Mouse (Mus musculus): ENCODE results near the gene Trp53bp2. TPM values are rescaled to one million over a fixed set of nuclear protein-coding genes. Genes with fewer than 3 reads are reported as not detected.
A peak's percentile ranks its signal among the peaks of the same experiment; 100 is the strongest.

Trp53bp2 gene
- polyA plus RNA-seq (2014; fragmentation: Nextera tagmentation; extraction: Ambion mirVana): 16.9 and 23.8 TPM in 2 replicates

- peak within 1 kb of the TSS; percentile 87 for H3K27ac ChIP-seq (ENCODE audit: low read depth, low read length)
- peaks cover 17% of the 10 kb centered on the region for H3K4me1 ChIP-seq (ENCODE audit: control insufficient read depth, insufficient read depth, low read length)
- H3K4me2 ChIP-seq (ENCODE audit: low read depth, low read length): peak within 1 kb of the TSS; percentile 64
- no peaks in the 10 kb centered on the region for H3K27me3 ChIP-seq (ENCODE audit: control insufficient read depth, insufficient read depth, low read length)
- no peaks in the 10 kb centered on the region for H3K36me3 ChIP-seq (ENCODE audit: control insufficient read depth, insufficient read depth, low read length)
- peak within 1 kb of the TSS; percentile 77 for H3K9ac ChIP-seq (replicated peaks; ENCODE audit: low read depth, low read length)
- ATAC-seq (ENCODE audit: low read depth): peak; percentile 96
- no peaks in the 10 kb centered on the region for H3K9me3 ChIP-seq (ENCODE audit: control insufficient read depth, low read length)
- 0% methylated on average over 68 of the region's 71 CpGs for WGBS
- peak within 1 kb of the TSS; percentile 60 for H3K4me3 ChIP-seq (ENCODE audit: low read depth, low read length)
These were observed at the start of gene Trp53bp2 for GRCm38 (mm10) chr1:182408684-182409327. Gene Trp53bp2 (plus strand): TSS chr1:182409172.

- no peak for ATAC-seq (ENCODE audit: low read depth)
- 93% methylated on average over 5 of the region's 5 CpGs for WGBS
- no peak overlapping the region for H3K4me3 ChIP-seq (ENCODE audit: low read depth, low read length)
These were observed 46.3 kb upstream of the Trp53bp2 start for GRCm38 (mm10) chr1:182362703-182363102.

GRCm38 (mm10) chr1:182363683-182364404, 45.1 kb upstream of the Trp53bp2 start:
- Histone ChIP-seq H3K4me3 (ENCODE audit: low read depth, low read length) (no peak overlapping the region), H3K4me1 (ENCODE audit: control insufficient read depth, insufficient read depth, low read length) (no peaks in the 10 kb centered on the region), H3K9me3 (ENCODE audit: control insufficient read depth, low read length) (no peaks in the 10 kb centered on the region), H3K27ac (ENCODE audit: low read depth, low read length) (no peak overlapping the region), H3K27me3 (ENCODE audit: control insufficient read depth, insufficient read depth, low read length) (no peaks in the 10 kb centered on the region), H3K9ac (replicated peaks; ENCODE audit: low read depth, low read length) (no peak overlapping the region), H3K4me2 (ENCODE audit: low read depth, low read length) (no peak overlapping the region), H3K36me3 (ENCODE audit: control insufficient read depth, insufficient read depth, low read length) (no peaks in the 10 kb centered on the region)
- no peak for ATAC-seq (ENCODE audit: low read depth)
- 59% methylated on average over 12 of the region's 12 CpGs for WGBS

More at GRCm38 (mm10) chr1:182362703-182363102, 46.3 kb upstream of the Trp53bp2 start:
- H3K27me3 ChIP-seq (ENCODE audit: control insufficient read depth, insufficient read depth, low read length): no peaks in the 10 kb centered on the region
- H3K36me3 ChIP-seq (ENCODE audit: control insufficient read depth, insufficient read depth, low read length): no peaks in the 10 kb centered on the region
- no peaks in the 10 kb centered on the region for H3K4me1 ChIP-seq (ENCODE audit: control insufficient read depth, insufficient read depth, low read length)
- no peak overlapping the region for H3K9ac ChIP-seq (replicated peaks; ENCODE audit: low read depth, low read length)
- no peak overlapping the region for H3K27ac ChIP-seq (ENCODE audit: low read depth, low read length)
- no peaks in the 10 kb centered on the region for H3K9me3 ChIP-seq (ENCODE audit: control insufficient read depth, low read length)
- H3K4me2 ChIP-seq (ENCODE audit: low read depth, low read length): no peak overlapping the region

GRCm38 (mm10) chr1:182368309-182368708, 40.7 kb upstream of the Trp53bp2 start:
- Histone ChIP-seq H3K27ac (ENCODE audit: low read depth, low read length) (no peak overlapping the region), H3K4me1 (ENCODE audit: control insufficient read depth, insufficient read depth, low read length) (no peaks in the 10 kb centered on the region), H3K4me3 (ENCODE audit: low read depth, low read length) (no peak overlapping the region), H3K27me3 (ENCODE audit: control insufficient read depth, insufficient read depth, low read length) (no peaks in the 10 kb centered on the region), H3K9ac (replicated peaks; ENCODE audit: low read depth, low read length) (no peak overlapping the region), H3K4me2 (ENCODE audit: low read depth, low read length) (no peak overlapping the region), H3K9me3 (ENCODE audit: control insufficient read depth, low read length) (no peaks in the 10 kb centered on the region), H3K36me3 (ENCODE audit: control insufficient read depth, insufficient read depth, low read length) (no peaks in the 10 kb centered on the region)
- WGBS: 82% methylated on average over 7 of the region's 7 CpGs
- ATAC-seq (ENCODE audit: low read depth): no peak

- Histone ChIP-seq H3K9ac (replicated peaks; ENCODE audit: low read depth, low read length) (no peak overlapping the region), H3K4me3 (ENCODE audit: low read depth, low read length) (no peak overlapping the region), H3K27me3 (ENCODE audit: control insufficient read depth, insufficient read depth, low read length) (no peaks in the 10 kb centered on the region), H3K9me3 (ENCODE audit: control insufficient read depth, low read length) (no peaks in the 10 kb centered on the region), H3K27ac (ENCODE audit: low read depth, low read length) (no peak overlapping the region), H3K4me1 (ENCODE audit: control insufficient read depth, insufficient read depth, low read length) (no peaks in the 10 kb centered on the region), H3K36me3 (ENCODE audit: control insufficient read depth, insufficient read depth, low read length) (no peaks in the 10 kb centered on the region), H3K4me2 (ENCODE audit: low read depth, low read length) (no peak overlapping the region)
- ATAC-seq (ENCODE audit: low read depth): no peak
- WGBS: 73% methylated on average over 8 of the region's 8 CpGs
These were observed 40.2 kb upstream of the Trp53bp2 start for GRCm38 (mm10) chr1:182368782-182369181.

GRCm38 (mm10) chr1:182369435-182369834, 39.5 kb upstream of the Trp53bp2 start:
- H3K9me3 ChIP-seq (ENCODE audit: control insufficient read depth, low read length): no peaks in the 10 kb centered on the region
- no peak overlapping the region for H3K27ac ChIP-seq (ENCODE audit: low read depth, low read length)
- H3K9ac ChIP-seq (replicated peaks; ENCODE audit: low read depth, low read length): no peak overlapping the region
- 82% methylated on average over 4 of the region's 4 CpGs for WGBS
- no peak overlapping the region for H3K4me2 ChIP-seq (ENCODE audit: low read depth, low read length)
- H3K36me3 ChIP-seq (ENCODE audit: control insufficient read depth, insufficient read depth, low read length): no peaks in the 10 kb centered on the region
- H3K4me1 ChIP-seq (ENCODE audit: control insufficient read depth, insufficient read depth, low read length): no peaks in the 10 kb centered on the region
- H3K27me3 ChIP-seq (ENCODE audit: control insufficient read depth, insufficient read depth, low read length): no peaks in the 10 kb centered on the region
- no peak for ATAC-seq (ENCODE audit: low read depth)
- H3K4me3 ChIP-seq (ENCODE audit: low read depth, low read length): no peak overlapping the region

- no peak overlapping the region for H3K4me2 ChIP-seq (ENCODE audit: low read depth, low read length)
- 81% methylated on average over 8 of the region's 8 CpGs for WGBS
- no peak overlapping the region for H3K4me3 ChIP-seq (ENCODE audit: low read depth, low read length)
- no peaks in the 10 kb centered on the region for H3K9me3 ChIP-seq (ENCODE audit: control insufficient read depth, low read length)
- H3K27me3 ChIP-seq (ENCODE audit: control insufficient read depth, insufficient read depth, low read length): no peaks in the 10 kb centered on the region
- no peak for ATAC-seq (ENCODE audit: low read depth)
- H3K9ac ChIP-seq (replicated peaks; ENCODE audit: low read depth, low read length): no peak overlapping the region
- no peaks in the 10 kb centered on the region for H3K4me1 ChIP-seq (ENCODE audit: control insufficient read depth, insufficient read depth, low read length)
- H3K27ac ChIP-seq (ENCODE audit: low read depth, low read length): no peak overlapping the region
- no peaks in the 10 kb centered on the region for H3K36me3 ChIP-seq (ENCODE audit: control insufficient read depth, insufficient read depth, low read length)
These were observed 37.1 kb upstream of the Trp53bp2 start for GRCm38 (mm10) chr1:182371891-182372290.

GRCm38 (mm10) chr1:182376221-182376620, 32.8 kb upstream of the Trp53bp2 start:
- Histone ChIP-seq H3K4me2 (ENCODE audit: low read depth, low read length) (no peak overlapping the region), H3K27me3 (ENCODE audit: control insufficient read depth, insufficient read depth, low read length) (no peaks in the 10 kb centered on the region), H3K9me3 (ENCODE audit: control insufficient read depth, low read length) (no peaks in the 10 kb centered on the region), H3K4me3 (ENCODE audit: low read depth, low read length) (no peak overlapping the region), H3K36me3 (ENCODE audit: control insufficient read depth, insufficient read depth, low read length) (no peaks in the 10 kb centered on the region), H3K4me1 (ENCODE audit: control insufficient read depth, insufficient read depth, low read length) (no peaks in the 10 kb centered on the region), H3K9ac (replicated peaks; ENCODE audit: low read depth, low read length) (no peak overlapping the region), H3K27ac (ENCODE audit: low read depth, low read length) (no peak overlapping the region)
- peak; percentile 71; the same call in 1 of the 2 replicates for ATAC-seq (ENCODE audit: low read depth)
- WGBS: 13% methylated on average over 8 of the region's 8 CpGs

- 72% methylated on average over 7 of the region's 7 CpGs for WGBS
- no peaks in the 10 kb centered on the region for H3K27me3 ChIP-seq (ENCODE audit: control insufficient read depth, insufficient read depth, low read length)
- H3K27ac ChIP-seq (ENCODE audit: low read depth, low read length): no peak overlapping the region
- no peaks in the 10 kb centered on the region for H3K36me3 ChIP-seq (ENCODE audit: control insufficient read depth, insufficient read depth, low read length)
- no peak for ATAC-seq (ENCODE audit: low read depth)
- no peak overlapping the region for H3K9ac ChIP-seq (replicated peaks; ENCODE audit: low read depth, low read length)
- no peaks in the 10 kb centered on the region for H3K9me3 ChIP-seq (ENCODE audit: control insufficient read depth, low read length)
- no peaks in the 10 kb centered on the region for H3K4me1 ChIP-seq (ENCODE audit: control insufficient read depth, insufficient read depth, low read length)
- no peak overlapping the region for H3K4me2 ChIP-seq (ENCODE audit: low read depth, low read length)
- H3K4me3 ChIP-seq (ENCODE audit: low read depth, low read length): no peak overlapping the region
These were observed 32.1 kb upstream of the Trp53bp2 start for GRCm38 (mm10) chr1:182376826-182377225.
